Mouse (Mus musculus) thymus, adult 2 months (tissue): Measurements from ENCODE around the gene Ralgapa1. TPM values are rescaled to one million over a fixed set of nuclear protein-coding genes. Genes with fewer than 3 reads are reported as not detected.

Source experiments
- DNase-seq: peaks from one replicate; pipeline ENCODE4 v3.0.0; 2021
- H3K27ac ChIP-seq: fragments of 200-500 bp; 2 replicates; pipeline ENCODE4 v1.5.1; 2012; ENCODE audit warnings: low read length, control low read depth; ENCODE audit not compliant: control insufficient read depth, insufficient read depth
- H3K27me3 ChIP-seq: fragments of 200-500 bp; 2 replicates; pipeline ENCODE4 v1.6.1; 2012; ENCODE audit warnings: mild to moderate bottlenecking, low read length, moderate library complexity, mixed read lengths; ENCODE audit not compliant: control insufficient read depth, insufficient read depth
- H3K36me3 ChIP-seq: fragments of 200-500 bp; 2 replicates; pipeline ENCODE4 v1.6.1; 2012; ENCODE audit warnings: mild to moderate bottlenecking, low read length, moderate library complexity; ENCODE audit not compliant: control insufficient read depth, insufficient read depth
- H3K4me1 ChIP-seq: fragments of 200-500 bp; replicated peaks from 2 replicates; pipeline ENCODE4 v1.6.1; 2012; ENCODE audit warnings: low read length; ENCODE audit not compliant: control insufficient read depth, insufficient read depth
- H3K4me3 ChIP-seq: fragments of 200-500 bp; 2 replicates; pipeline ENCODE4 v1.5.1; 2012; ENCODE audit warnings: mild to moderate bottlenecking, low read length, control low read depth, moderate library complexity; ENCODE audit not compliant: control insufficient read depth, insufficient read depth
- CTCF ChIP-seq: fragments of 200-500 bp; IDR thresholded peaks from 2 replicates; pipeline ENCODE4 v1.5.1; 2012; ENCODE audit warnings: mild to moderate bottlenecking, control low read depth, low read length, moderate library complexity, borderline replicate concordance; ENCODE audit not compliant: control insufficient read depth, poor library complexity, insufficient read depth; ENCODE audit errors: extremely low read depth
- POLR2A ChIP-seq: fragments of 200-500 bp; IDR thresholded peaks from 2 replicates; pipeline ENCODE4 v1.6.1; 2012; ENCODE audit warnings: mild to moderate bottlenecking, low read length, control low read depth, moderate library complexity; ENCODE audit not compliant: control insufficient read depth, poor library complexity, insufficient read depth; ENCODE audit errors: extremely low read depth
- WGBS: fragments of 180-500 bp; shearing (Covaris S2); methylation state at CpG from one replicate; pipeline ENCODE4 v1.1.7; 2018; 5-methylcytosine and 5-hydroxymethylcytosine counted together
- polyA plus RNA-seq: library from polyadenylated mRNA; depleted of rRNA; stranded (reverse); fragments of >200 nt; gene quantifications from 2 replicates; pipeline ENCODE4 v1.2.3, GENCODE M21; 2012

Gene Ralgapa1
- polyA plus RNA-seq, 1 experiment = 29.5 TPM

GRCm38 (mm10) chr12:55785252-55785651, 35.7 kb downstream of the Ralgapa1 start:
- no peaks in the 10 kb centered on the region for H3K4me1 ChIP-seq
- no peak for DNase-seq
- no peak overlapping the region for H3K4me3 ChIP-seq
- H3K27ac ChIP-seq = no peak overlapping the region
- TF ChIP-seq CTCF (no peak), POLR2A (no peak)
- H3K36me3 ChIP-seq = peaks cover 17% of the 10 kb centered on the region; the same call in 1 of the 2 replicates
- 65% methylated on average over 2 of the region's 2 CpGs for WGBS
- no peaks in the 10 kb centered on the region for H3K27me3 ChIP-seq

DNA sequence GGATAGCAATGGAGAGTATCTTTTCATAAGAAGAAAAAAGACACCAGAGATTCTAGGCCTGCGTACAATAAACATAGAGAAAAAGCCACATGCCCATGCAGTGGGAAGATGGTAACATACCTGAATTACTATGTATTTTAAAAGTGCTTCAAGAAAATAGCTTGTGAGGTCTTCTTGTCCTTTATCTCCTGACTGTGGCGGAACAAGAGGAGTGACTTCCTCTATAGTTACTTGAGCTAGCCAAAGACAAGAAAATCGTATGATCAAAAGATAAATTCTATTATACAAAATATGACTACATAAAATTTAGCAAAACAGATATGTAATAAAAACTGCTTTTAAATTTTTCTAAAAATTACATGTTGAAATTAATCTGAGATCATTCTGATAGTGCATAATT, 38.3 kb downstream of the Ralgapa1 start:
- 86% methylated on average over 3 of the region's 3 CpGs for WGBS
- Histone ChIP-seq H3K27me3 (no peaks in the 10 kb centered on the region), H3K4me1 (no peaks in the 10 kb centered on the region), H3K27ac (no peak overlapping the region), H3K4me3 (no peak overlapping the region), H3K36me3 (peaks cover 17% of the 10 kb centered on the region; the same call in 1 of the 2 replicates)
- DNase-seq = no peak
- no peak for TF ChIP-seq CTCF
- TF ChIP-seq POLR2A = no peak

DNA sequence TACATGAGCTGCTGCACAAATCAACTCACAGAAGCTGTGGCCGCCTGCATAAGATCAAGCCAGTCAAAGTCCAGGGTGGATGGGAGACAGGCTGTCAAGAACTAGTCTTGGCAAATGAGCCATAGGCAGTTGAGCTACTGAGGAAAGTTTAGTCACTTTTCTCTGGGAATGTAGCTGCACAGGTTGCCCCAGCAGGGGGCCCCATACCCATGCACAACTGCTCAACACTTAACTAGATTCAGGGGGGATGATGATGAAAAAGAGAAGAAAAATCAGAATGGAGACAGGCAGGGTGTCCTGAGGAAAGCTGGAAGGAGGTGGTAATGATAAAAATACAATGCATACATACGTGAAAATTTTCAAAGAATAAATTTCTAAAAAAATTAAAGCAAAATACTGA, 42.7 kb downstream of the Ralgapa1 start:
- Histone ChIP-seq H3K4me3 (no peak overlapping the region), H3K27ac (no peak overlapping the region), H3K36me3 (peaks cover 9% of the 10 kb centered on the region; the same call in 1 of the 2 replicates), H3K27me3 (no peaks in the 10 kb centered on the region), H3K4me1 (no peaks in the 10 kb centered on the region)
- no peak for TF ChIP-seq POLR2A
- TF ChIP-seq CTCF = no peak
- WGBS = 95% methylated on average over 2 of the region's 2 CpGs
- peak; percentile 29 for DNase-seq

GRCm38 (mm10) chr12:55777356-55777755, 43.6 kb downstream of the Ralgapa1 start:
- no peak overlapping the region for H3K27ac ChIP-seq
- no peak for TF ChIP-seq CTCF
- no peak for TF ChIP-seq POLR2A
- H3K4me3 ChIP-seq = no peak overlapping the region
- no peak for DNase-seq
- no peaks in the 10 kb centered on the region for H3K27me3 ChIP-seq
- no peaks in the 10 kb centered on the region for H3K4me1 ChIP-seq
- peaks cover 4% of the 10 kb centered on the region; the same call in 1 of the 2 replicates for H3K36me3 ChIP-seq

- WGBS = 53% methylated on average over 3 of the region's 3 CpGs
- no peaks in the 10 kb centered on the region for H3K4me1 ChIP-seq
- DNase-seq = no peak
- H3K27ac ChIP-seq = no peak overlapping the region
- H3K27me3 ChIP-seq = no peaks in the 10 kb centered on the region
- TF ChIP-seq CTCF (no peak), POLR2A (no peak)
- H3K4me3 ChIP-seq = no peak overlapping the region
- H3K36me3 ChIP-seq = peaks cover 7% of the 10 kb centered on the region; the same call in 1 of the 2 replicates
These were observed 46.7 kb downstream of the Ralgapa1 start for GRCm38 (mm10) chr12:55774316-55774715.

DNA sequence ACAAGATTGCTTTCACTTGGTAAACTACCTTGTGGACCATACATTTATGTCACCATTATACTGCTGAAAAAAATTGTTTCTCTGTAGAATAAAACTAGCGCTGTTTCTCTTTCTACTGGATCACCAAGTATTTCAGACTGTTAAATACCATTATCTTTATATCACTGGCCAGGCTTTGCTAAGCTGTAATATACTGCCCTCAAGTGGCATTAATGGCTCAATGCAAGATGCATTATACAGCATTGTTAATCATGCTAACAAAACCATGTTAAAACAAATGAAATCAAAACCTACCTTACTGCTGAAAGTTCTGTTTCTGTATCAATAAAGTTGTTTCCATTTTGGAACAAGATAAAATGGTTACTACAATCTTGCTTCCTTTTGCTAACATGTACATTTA, 100.6 kb downstream of the Ralgapa1 start:
- no peak overlapping the region for H3K4me3 ChIP-seq
- no peaks in the 10 kb centered on the region for H3K27me3 ChIP-seq
- H3K27ac ChIP-seq = no peak overlapping the region
- no peaks in the 10 kb centered on the region for H3K4me1 ChIP-seq
- DNase-seq = no peak
- no peak for TF ChIP-seq CTCF
- no peak for TF ChIP-seq POLR2A
- WGBS = 91% methylated on average over 1 of the region's 1 CpGs
- peaks cover 26% of the 10 kb centered on the region for H3K36me3 ChIP-seq

DNA sequence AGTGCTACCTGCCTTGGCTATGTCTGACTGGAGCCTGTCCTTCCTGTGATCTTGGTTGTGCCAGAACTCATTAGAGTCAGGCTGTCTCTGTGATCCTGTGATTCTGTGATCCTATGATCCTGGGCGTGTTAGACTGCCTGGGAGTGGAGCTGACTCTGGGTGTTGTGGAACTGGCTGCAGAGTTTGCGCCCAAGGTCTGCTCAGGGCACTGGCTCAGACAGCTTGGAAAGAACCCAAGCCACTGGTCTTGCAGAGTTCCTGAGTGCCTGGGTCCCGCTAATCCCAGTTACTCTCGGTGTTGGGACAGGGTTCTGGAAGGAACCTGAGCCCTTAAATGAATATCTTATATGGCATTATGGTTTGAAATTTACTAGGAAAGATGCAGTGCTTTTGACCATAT, 115.1 kb downstream of the Ralgapa1 start:
- WGBS = 96% methylated on average over 4 of the region's 4 CpGs
- H3K36me3 ChIP-seq = no peaks in the 10 kb centered on the region
- no peak overlapping the region for H3K27ac ChIP-seq
- no peak overlapping the region for H3K4me3 ChIP-seq
- no peaks in the 10 kb centered on the region for H3K27me3 ChIP-seq
- no peaks in the 10 kb centered on the region for H3K4me1 ChIP-seq
- no peak for DNase-seq
- TF ChIP-seq CTCF (no peak), POLR2A (no peak)
